Mouse (Mus musculus): ENCODE results near the gene Cherp. TPM values are rescaled to one million over a fixed set of nuclear protein-coding genes. Genes with fewer than 3 reads are reported as not detected.

The Cherp gene
- 10 to 100 TPM; 75.6 to 85.4 TPM for total RNA-seq (2021)

GRCm38 (mm10) chr8:72474826-72475546 lies at the start of gene Cherp:
Gene Cherp (minus strand): TSS chr8:72475226.
- peak; percentile 97 for DNase-seq
- intact Hi-C loops (cut with DNase I), result no loop called here

- no peak for DNase-seq
- intact Hi-C loops (cut with DNase I), result no loop called here
Observed at GRCm38 (mm10) chr8:72521888-72522287, 46.9 kb upstream of the Cherp start.

- intact Hi-C loops (cut with DNase I), result loop anchor here (2.0 kb wide), 1 partner anchor 27 kb away; no protein-coding TSS in a partner anchor
- DNase-seq, result no peak
Observed at GRCm38 (mm10) chr8:72517421-72517988, 42.5 kb upstream of the Cherp start.

GRCm38 (mm10) chr8:72513158-72513557 lies 38.1 kb upstream of the Cherp start:
- intact Hi-C loops (cut with DNase I), result no loop called here
- no peak for DNase-seq

- DNase-seq, result no peak
- intact Hi-C loops (cut with DNase I), result no loop called here
Observed at GRCm38 (mm10) chr8:72512648-72513047, 37.6 kb upstream of the Cherp start.

- peak; percentile 39 for DNase-seq
- intact Hi-C loops (cut with DNase I), result no loop called here
Observed at GRCm38 (mm10) chr8:72507505-72507904, 32.5 kb upstream of the Cherp start.

GRCm38 (mm10) chr8:72504637-72505314 lies 29.8 kb upstream of the Cherp start:
- DNase-seq, result peak; percentile 65

GRCm38 (mm10) chr8:72504137-72504536 lies 29.1 kb upstream of the Cherp start:
- DNase-seq, result peak; percentile 46

More at GRCm38 (mm10) chr8:72504637-72505314, 29.8 kb upstream of the Cherp start:
- intact Hi-C loops (cut with DNase I), result no loop called here

GRCm38 (mm10) chr8:72500521-72500931 lies 25.5 kb upstream of the Cherp start:
- intact Hi-C loops (cut with DNase I), result no loop called here
- DNase-seq, result no peak

More at GRCm38 (mm10) chr8:72504137-72504536, 29.1 kb upstream of the Cherp start:
- intact Hi-C loops (cut with DNase I), result no loop called here

- intact Hi-C loops (cut with DNase I), result no loop called here
- DNase-seq, result no peak
Observed at GRCm38 (mm10) chr8:72499521-72500284, 24.7 kb upstream of the Cherp start.

GRCm38 (mm10) chr8:72498527-72498926 lies 23.5 kb upstream of the Cherp start:
- intact Hi-C loops (cut with DNase I), result no loop called here
- DNase-seq, result no peak

GRCm38 (mm10) chr8:72497911-72498310 lies 22.9 kb upstream of the Cherp start:
- peak; percentile 47 for DNase-seq
- intact Hi-C loops (cut with DNase I), result no loop called here

GRCm38 (mm10) chr8:72496217-72496616 lies 21.2 kb upstream of the Cherp start:
- DNase-seq, result no peak
- intact Hi-C loops (cut with DNase I), result no loop called here

- intact Hi-C loops (cut with DNase I), result no loop called here
- DNase-seq, result no peak
Observed at GRCm38 (mm10) chr8:72495411-72496111, 20.5 kb upstream of the Cherp start.

GRCm38 (mm10) chr8:72493381-72493780 lies 18.4 kb upstream of the Cherp start:
- intact Hi-C loops (cut with DNase I), result loop anchor here (5.0 kb wide), 1 partner anchor 54 kb away; the partner anchor contains the start of gene Med26
- no peak for DNase-seq

- peak; percentile 99 for DNase-seq
- intact Hi-C loops (cut with DNase I), result loop anchor here (5.0 kb wide), 1 partner anchor 55 kb away; the partner anchor contains the start of gene Med26
Observed at GRCm38 (mm10) chr8:72492622-72493081, 17.6 kb upstream of the Cherp start.

GRCm38 (mm10) chr8:72491680-72492621 lies 16.9 kb upstream of the Cherp start, which contains the start of gene Slc35e1:
Gene Slc35e1 (minus strand): TSS chr8:72492614.
- intact Hi-C loops (cut with DNase I), result loop anchor here (5.0 kb wide), 1 partner anchor 55 kb away; the partner anchor contains the start of gene Med26
- DNase-seq, result peak; percentile 32

- intact Hi-C loops (cut with DNase I), result loop anchor here (5.0 kb wide), 1 partner anchor 56 kb away; the partner anchor contains the start of gene Med26
Observed at GRCm38 (mm10) chr8:72491017-72491416, 16.0 kb upstream of the Cherp start.

GRCm38 (mm10) chr8:72487014-72487413 lies 12.0 kb upstream of the Cherp start:
- intact Hi-C loops (cut with DNase I), result no loop called here
- DNase-seq, result no peak

More at GRCm38 (mm10) chr8:72491017-72491416, 16.0 kb upstream of the Cherp start:
- DNase-seq, result no peak

Measured in left cerebral cortex, postnatal 4 days (tissue).